Mouse (Mus musculus) cerebellum, postnatal 10 days (tissue): ENCODE results near the gene Sh3rf3.

Source experiments
- DNase-seq, 2 experiments: peaks; one replicate each; pipeline ENCODE4 v3.0.0; 2021; ENCODE audit warnings: mixed read lengths in 2 of 2

Gene Sh3rf3

GRCm38 (mm10) chr10:58921643-58922188, 108.6 kb downstream of the Sh3rf3 start:
- DNase-seq, result no peak

GRCm38 (mm10) chr10:58922216-58922829, 109.2 kb downstream of the Sh3rf3 start:
- no peak for DNase-seq

- no peak for DNase-seq
These were observed 109.8 kb downstream of the Sh3rf3 start for GRCm38 (mm10) chr10:58922993-58923392.

GRCm38 (mm10) chr10:58926578-58926977, 113.4 kb downstream of the Sh3rf3 start:
- no peak for DNase-seq

- DNase-seq, result peak; percentile 58 to 73
These were observed 115.8 kb downstream of the Sh3rf3 start for GRCm38 (mm10) chr10:58928952-58929442.

- DNase-seq, result peak; percentile 29 to 30
These were observed 119.1 kb downstream of the Sh3rf3 start for GRCm38 (mm10) chr10:58932151-58932773.

- DNase-seq, result peak in 1 of 2 experiments; percentile 32
These were observed 122.4 kb downstream of the Sh3rf3 start for GRCm38 (mm10) chr10:58935606-58936005.

- peak; percentile 44 to 53 for DNase-seq
These were observed 123.3 kb downstream of the Sh3rf3 start for GRCm38 (mm10) chr10:58936441-58936860.

GRCm38 (mm10) chr10:58937521-58937920, 124.4 kb downstream of the Sh3rf3 start:
- peak in 1 of 2 experiments; percentile 32 for DNase-seq

- DNase-seq, result no peak
These were observed 129.7 kb downstream of the Sh3rf3 start for GRCm38 (mm10) chr10:58942819-58943218.

GRCm38 (mm10) chr10:58943661-58944400, 130.7 kb downstream of the Sh3rf3 start:
- no peak for DNase-seq

- no peak for DNase-seq
These were observed 131.8 kb downstream of the Sh3rf3 start for GRCm38 (mm10) chr10:58944930-58945329.

GRCm38 (mm10) chr10:58949770-58950638, 136.8 kb downstream of the Sh3rf3 start:
- peak in 1 of 2 experiments; percentile 23 for DNase-seq

GRCm38 (mm10) chr10:58960193-58960592, 147.0 kb downstream of the Sh3rf3 start:
- no peak for DNase-seq

GRCm38 (mm10) chr10:58968236-58968635, 155.1 kb downstream of the Sh3rf3 start:
- peak; percentile 63 to 75 for DNase-seq

GRCm38 (mm10) chr10:58969351-58969750, 156.2 kb downstream of the Sh3rf3 start:
- peak in 1 of 2 experiments; percentile 31 for DNase-seq

GRCm38 (mm10) chr10:58972115-58972514, 159.0 kb downstream of the Sh3rf3 start:
- DNase-seq, result no peak

- peak in 1 of 2 experiments; percentile 38 for DNase-seq
These were observed 161.0 kb downstream of the Sh3rf3 start for GRCm38 (mm10) chr10:58974138-58974537.

- DNase-seq, result no peak
These were observed 166.3 kb downstream of the Sh3rf3 start for GRCm38 (mm10) chr10:58979320-58979959.

GRCm38 (mm10) chr10:58981674-58982329, 168.6 kb downstream of the Sh3rf3 start:
- DNase-seq, result peak; percentile 73 to 77

- DNase-seq, result peak in 1 of 2 experiments; percentile 32
These were observed 169.5 kb downstream of the Sh3rf3 start for GRCm38 (mm10) chr10:58982546-58983154.
